Mouse (Mus musculus) cerebellum, adult 2 months (tissue): ENCODE data around the gene Ubiad1.

ENCODE experiments used
- CTCF ChIP-seq: fragments of 200-500 bp; IDR thresholded peaks from 2 replicates; pipeline ENCODE4 v1.5.1; 2011; ENCODE audit warnings: low read depth, mild to moderate bottlenecking, control low read depth, low read length, moderate library complexity, borderline replicate concordance; ENCODE audit not compliant: insufficient read depth
- POLR2A ChIP-seq: fragments of 200-500 bp; IDR thresholded peaks from 2 replicates; pipeline ENCODE4 v1.6.1; 2011; ENCODE audit warnings: low read length, control low read depth, borderline replicate concordance; ENCODE audit not compliant: insufficient read depth

- no peak for TF ChIP-seq CTCF
- no peak for TF ChIP-seq POLR2A
Measured at GRCm38 (mm10) chr4:148405255-148405788, 39.2 kb downstream of the Ubiad1 start.
